Mouse (Mus musculus): ENCODE data around the gene Spats2. TPM values are rescaled to one million over a fixed set of nuclear protein-coding genes. Genes with fewer than 3 reads are reported as not detected.
A peak's percentile ranks its signal among the peaks of the same experiment; 100 is the strongest.
"Not testable (repeated sequence)": the region's sequence is repeated elsewhere in the genome, so short reads cannot be mapped to it uniquely, and the experiment has no call there.

Gene Spats2
- polyA plus RNA-seq, 1 experiment from 2014 or later: 34.9 TPM

- 0% methylated on average over 102 of the region's 115 CpGs for WGBS
- H3K36me3 ChIP-seq: no peaks in the 10 kb centered on the region
- H3K4me1 ChIP-seq (replicated peaks): peaks cover 36% of the 10 kb centered on the region
- H3K9ac ChIP-seq: peak overlapping the region; percentile 62
- ATAC-seq (ENCODE audit: low FRiP score, low read depth): peak; percentile 88
- H3K27ac ChIP-seq (replicated peaks): peak overlapping the region; percentile 96
- H3K4me3 ChIP-seq: peak overlapping the region; percentile 85
- H3K27me3 ChIP-seq: no peaks in the 10 kb centered on the region
- no peaks in the 10 kb centered on the region for H3K9me3 ChIP-seq
- peak overlapping the region; percentile 86 for H3K4me2 ChIP-seq
Observed at GRCm38 (mm10) chr15:99126081-99126815, 532 bp downstream of the Spats2 start.

- Histone ChIP-seq H3K27ac (replicated peaks) (peak overlapping the region; percentile 96), H3K9me3 (no peaks in the 10 kb centered on the region), H3K4me3 (peak overlapping the region; percentile 85), H3K27me3 (no peaks in the 10 kb centered on the region), H3K9ac (peak overlapping the region; percentile 62), H3K36me3 (no peaks in the 10 kb centered on the region), H3K4me2 (peak overlapping the region; percentile 86), H3K4me1 (replicated peaks) (peaks cover 36% of the 10 kb centered on the region)
- peak; percentile 31; the same call in 1 of the 2 replicates for ATAC-seq (ENCODE audit: low FRiP score, low read depth)
- 0% methylated on average over 34 of the region's 35 CpGs for WGBS
Observed at GRCm38 (mm10) chr15:99126816-99127365, 1.2 kb downstream of the Spats2 start.

GRCm38 (mm10) chr15:99127851-99128522, 2.3 kb downstream of the Spats2 start:
- Histone ChIP-seq H3K27me3 (no peaks in the 10 kb centered on the region), H3K36me3 (no peaks in the 10 kb centered on the region), H3K9me3 (no peaks in the 10 kb centered on the region), H3K9ac (0 out of 2 replicates have a peak overlapping the region, but pooled peaks have one; percentile 21), H3K4me3 (peak overlapping the region; percentile 85), H3K4me2 (peak overlapping the region; percentile 86), H3K4me1 (replicated peaks) (peaks cover 36% of the 10 kb centered on the region), H3K27ac (replicated peaks) (no peak overlapping the region)
- no peak for ATAC-seq (ENCODE audit: low FRiP score, low read depth)
- WGBS: 51% methylated on average over 6 of the region's 6 CpGs

- H3K27me3 ChIP-seq: no peaks in the 10 kb centered on the region
- ATAC-seq (ENCODE audit: low FRiP score, low read depth): no peak
- H3K9ac ChIP-seq: no peak overlapping the region
- no peak overlapping the region for H3K27ac ChIP-seq (replicated peaks)
- H3K4me1 ChIP-seq (replicated peaks): peaks cover 36% of the 10 kb centered on the region
- H3K9me3 ChIP-seq: no peaks in the 10 kb centered on the region
- H3K4me3 ChIP-seq: no peak overlapping the region
- H3K36me3 ChIP-seq: no peaks in the 10 kb centered on the region
- peak overlapping the region; percentile 10; the same call in 1 of the 2 replicates for H3K4me2 ChIP-seq
- WGBS: 53% methylated on average over 11 of the region's 11 CpGs
Observed at GRCm38 (mm10) chr15:99129441-99129840, 3.7 kb downstream of the Spats2 start.

GRCm38 (mm10) chr15:99129956-99130910, 4.5 kb downstream of the Spats2 start:
- Histone ChIP-seq H3K27ac (replicated peaks) (no peak overlapping the region), H3K4me2 (no peak overlapping the region), H3K4me3 (no peak overlapping the region), H3K36me3 (no peaks in the 10 kb centered on the region), H3K9me3 (no peaks in the 10 kb centered on the region), H3K27me3 (no peaks in the 10 kb centered on the region), H3K9ac (no peak overlapping the region), H3K4me1 (replicated peaks) (peaks cover 36% of the 10 kb centered on the region)
- no peak for ATAC-seq (ENCODE audit: low FRiP score, low read depth)
- WGBS: 68% methylated on average over 22 of the region's 22 CpGs

GRCm38 (mm10) chr15:99138389-99138788, 12.7 kb downstream of the Spats2 start:
- H3K4me2 ChIP-seq: no peak overlapping the region
- WGBS: 87% methylated on average over 5 of the region's 5 CpGs
- no peak overlapping the region for H3K27ac ChIP-seq (replicated peaks)
- peaks cover 6% of the 10 kb centered on the region; the same call in 1 of the 2 replicates for H3K4me1 ChIP-seq (replicated peaks)
- no peaks in the 10 kb centered on the region for H3K9me3 ChIP-seq
- no peaks in the 10 kb centered on the region for H3K27me3 ChIP-seq
- ATAC-seq (ENCODE audit: low FRiP score, low read depth): no peak
- H3K36me3 ChIP-seq: no peaks in the 10 kb centered on the region
- no peak overlapping the region for H3K4me3 ChIP-seq
- H3K9ac ChIP-seq: no peak overlapping the region

- WGBS: 51% methylated on average over 6 of the region's 6 CpGs
- H3K4me1 ChIP-seq (replicated peaks): peaks cover 6% of the 10 kb centered on the region; the same call in 1 of the 2 replicates
- no peaks in the 10 kb centered on the region for H3K36me3 ChIP-seq
- H3K27me3 ChIP-seq: no peaks in the 10 kb centered on the region
- H3K27ac ChIP-seq (replicated peaks): no peak overlapping the region
- no peak for ATAC-seq (ENCODE audit: low FRiP score, low read depth)
- H3K9ac ChIP-seq: no peak overlapping the region
- H3K4me2 ChIP-seq: no peak overlapping the region
- no peak overlapping the region for H3K4me3 ChIP-seq
- no peaks in the 10 kb centered on the region for H3K9me3 ChIP-seq
Observed at GRCm38 (mm10) chr15:99139669-99140068, 14.0 kb downstream of the Spats2 start.

- H3K4me3 ChIP-seq: no peak overlapping the region
- no peaks in the 10 kb centered on the region for H3K27me3 ChIP-seq
- ATAC-seq (ENCODE audit: low FRiP score, low read depth): no peak
- H3K27ac ChIP-seq (replicated peaks): no peak overlapping the region
- no peak overlapping the region for H3K9ac ChIP-seq
- no peaks in the 10 kb centered on the region for H3K9me3 ChIP-seq
- no peak overlapping the region for H3K4me2 ChIP-seq
- peaks cover 21% of the 10 kb centered on the region for H3K36me3 ChIP-seq
- 90% methylated on average over 7 of the region's 7 CpGs for WGBS
- no peaks in the 10 kb centered on the region for H3K4me1 ChIP-seq (replicated peaks)
Observed at GRCm38 (mm10) chr15:99150516-99150915, 24.8 kb downstream of the Spats2 start.

- no peak for ATAC-seq (ENCODE audit: low FRiP score, low read depth)
Observed at GRCm38 (mm10) chr15:99151324-99151723, 25.6 kb downstream of the Spats2 start.

GRCm38 (mm10) chr15:99153466-99153865, 27.8 kb downstream of the Spats2 start:
- H3K4me2 ChIP-seq: no peak overlapping the region
- H3K9me3 ChIP-seq: no peaks in the 10 kb centered on the region
- peaks cover 3% of the 10 kb centered on the region; the same call in 1 of the 2 replicates for H3K36me3 ChIP-seq
- H3K27ac ChIP-seq (replicated peaks): no peak overlapping the region
- ATAC-seq (ENCODE audit: low FRiP score, low read depth): no peak
- no peak overlapping the region for H3K4me3 ChIP-seq
- H3K9ac ChIP-seq: no peak overlapping the region
- 94% methylated on average over 8 of the region's 8 CpGs for WGBS
- H3K4me1 ChIP-seq (replicated peaks): no peaks in the 10 kb centered on the region
- no peaks in the 10 kb centered on the region for H3K27me3 ChIP-seq

More at GRCm38 (mm10) chr15:99151324-99151723, 25.6 kb downstream of the Spats2 start:
- Histone ChIP-seq H3K4me2 (no peak overlapping the region), H3K9me3 (no peaks in the 10 kb centered on the region), H3K9ac (no peak overlapping the region), H3K27ac (replicated peaks) (no peak overlapping the region), H3K4me3 (no peak overlapping the region), H3K27me3 (no peaks in the 10 kb centered on the region), H3K36me3 (peaks cover 13% of the 10 kb centered on the region), H3K4me1 (replicated peaks) (no peaks in the 10 kb centered on the region)
- WGBS: 82% methylated on average over 8 of the region's 8 CpGs

- not testable (repeated sequence) for H3K27ac ChIP-seq (replicated peaks); H3K36me3 ChIP-seq; H3K4me3 ChIP-seq; ATAC-seq (ENCODE audit: low FRiP score, low read depth); H3K4me2 ChIP-seq; H3K27me3 ChIP-seq; H3K9ac ChIP-seq; H3K9me3 ChIP-seq; H3K4me1 ChIP-seq (replicated peaks)
- 96% methylated on average over 10 of the region's 10 CpGs for WGBS
Observed at GRCm38 (mm10) chr15:99154515-99154914, 28.8 kb downstream of the Spats2 start.

Data from hindbrain, embryonic 15.5 days (tissue).